Mouse (Mus musculus) CH12.LX (cell line): ENCODE measurements around the gene Creb1. TPM values are rescaled to one million over a fixed set of nuclear protein-coding genes. Genes with fewer than 3 reads are reported as not detected.

ENCODE experiments used
- DNase-seq: peaks from one replicate; pipeline ENCODE4 v3.0.0-alpha.2; 2013; ENCODE audit errors: extremely low read depth
- H3K27ac ChIP-seq: 2 replicates; pipeline ENCODE4 v1.5.1; 2012; ENCODE audit warnings: low read depth, mild to moderate bottlenecking, control low read depth, moderate library complexity; ENCODE audit not compliant: insufficient read depth
- H3K27me3 ChIP-seq: replicated peaks from 2 replicates; pipeline ENCODE3; 2012; ENCODE audit warnings: inconsistent platforms
- H3K36me3 ChIP-seq, 2 experiments: replicated peaks in 1 of 2; 2 replicates each; pipeline versions ENCODE3 to v1.6.1; 2012; ENCODE audit warnings: inconsistent platforms in 1 of 2, low read length in 1 of 2, mild to moderate bottlenecking in 1 of 2, mixed read lengths in 1 of 2, moderate library complexity in 1 of 2; ENCODE audit not compliant: control insufficient read depth in 1 of 2, insufficient read depth in 1 of 2
- H3K4me1 ChIP-seq, 2 experiments: 2 replicates each; pipeline ENCODE4 v1.6.1; 2012; ENCODE audit warnings: inconsistent platforms in 1 of 2, moderate library complexity in 1 of 2; ENCODE audit not compliant: insufficient read depth in 2 of 2, control insufficient read depth in 1 of 2
- H3K4me2 ChIP-seq: 2 replicates; pipeline ENCODE4 v1.6.1; 2012; ENCODE audit warnings: low read depth, mild to moderate bottlenecking, control low read depth; ENCODE audit not compliant: poor library complexity, insufficient read depth, severe bottlenecking
- H3K4me3 ChIP-seq, 3 experiments: fragments of 150-350 bp in 1 of 3; sonication (generic) in 1 of 3; replicated peaks in 1 of 3; 2 replicates each; pipeline versions ENCODE3 to v1.5.1; 2011 to 2012; ENCODE audit warnings: low read depth in 2 of 3, low read length in 2 of 3, mild to moderate bottlenecking in 2 of 3, moderate library complexity in 2 of 3, control low read depth in 1 of 3, improper control_type of control experiment in 1 of 3, inconsistent platforms in 1 of 3, mixed read lengths in 1 of 3; ENCODE audit not compliant: poor library complexity in 1 of 3
- H3K79me2 ChIP-seq: replicated peaks from 2 replicates; pipeline ENCODE4 v1.6.1; 2012; ENCODE audit warnings: mild to moderate bottlenecking, moderate library complexity; ENCODE audit not compliant: control insufficient read depth, poor library complexity, insufficient read depth, severe bottlenecking; ENCODE audit errors: extremely low read depth
- H3K9ac ChIP-seq: 2 replicates; pipeline ENCODE4 v1.6.1; 2012; ENCODE audit warnings: low read depth, mild to moderate bottlenecking, control low read depth, moderate library complexity; ENCODE audit not compliant: insufficient read depth
- H3K9me3 ChIP-seq: replicated peaks from 2 replicates; pipeline ENCODE3; 2012; ENCODE audit warnings: low read length, inconsistent platforms, mixed read lengths
- BHLHE40 ChIP-seq: IDR thresholded peaks from 2 replicates; pipeline ENCODE4 v1.6.1; 2011; ENCODE audit warnings: mild to moderate bottlenecking, low read depth, low read length, improper control_type of control experiment
- CHD1 ChIP-seq: IDR thresholded peaks from 2 replicates; pipeline ENCODE4 v1.6.1; 2012; ENCODE audit warnings: low read depth, low read length, improper control_type of control experiment, inconsistent platforms
- E2F4 ChIP-seq: IDR thresholded peaks from 2 replicates; pipeline ENCODE4 v1.6.1; 2011; ENCODE audit warnings: low read depth, low read length, improper control_type of control experiment; ENCODE audit not compliant: insufficient replicate concordance
- ELF1 ChIP-seq: IDR thresholded peaks from 2 replicates; pipeline ENCODE4 v1.6.1; 2014; ENCODE audit warnings: low read depth, mild to moderate bottlenecking, inconsistent platforms, low read length, improper control_type of control experiment
- ETS1 ChIP-seq: conservative IDR thresholded peaks from 2 replicates; pipeline ENCODE4 v1.6.1; 2012; ENCODE audit warnings: low read depth, mild to moderate bottlenecking, inconsistent platforms, low read length, improper control_type of control experiment, moderate library complexity
- GABPA ChIP-seq: IDR thresholded peaks from 2 replicates; pipeline ENCODE4 v1.6.1; 2012; ENCODE audit warnings: low read depth, low read length, improper control_type of control experiment, inconsistent platforms; ENCODE audit not compliant: insufficient replicate concordance
- HCFC1 ChIP-seq: IDR thresholded peaks from 2 replicates; pipeline ENCODE4 v1.6.1; 2012; ENCODE audit warnings: low read depth, mild to moderate bottlenecking, inconsistent platforms, low read length, improper control_type of control experiment
- JUND ChIP-seq: conservative IDR thresholded peaks from 2 replicates; pipeline ENCODE4 v1.6.1; 2011; ENCODE audit warnings: low read depth, low read length, improper control_type of control experiment
- MAFK ChIP-seq: IDR thresholded peaks from 2 replicates; pipeline ENCODE4 v1.6.1; 2011; ENCODE audit warnings: low read length, improper control_type of control experiment; ENCODE audit not compliant: insufficient replicate concordance
- MXI1 ChIP-seq: IDR thresholded peaks from 2 replicates; pipeline ENCODE4 v1.6.1; 2011; ENCODE audit warnings: mild to moderate bottlenecking, low read depth, low read length, improper control_type of control experiment
- MYC ChIP-seq: IDR thresholded peaks from 2 replicates; pipeline ENCODE4 v1.6.1; 2011; ENCODE audit warnings: low read depth, mild to moderate bottlenecking, improper control_type of control experiment, low read length
- POLR2AphosphoS2 ChIP-seq: IDR thresholded peaks from 2 replicates; pipeline ENCODE4 v1.6.1; 2011; ENCODE audit warnings: low read depth, low read length, improper control_type of control experiment
- RAD21 ChIP-seq: IDR thresholded peaks from 2 replicates; pipeline ENCODE4 v1.6.1; 2011; ENCODE audit warnings: low read depth, mild to moderate bottlenecking, low read length, improper control_type of control experiment, moderate library complexity
- SMC3 ChIP-seq: IDR thresholded peaks from 2 replicates; pipeline ENCODE4 v1.6.1; 2011; ENCODE audit warnings: low read depth, low read length, improper control_type of control experiment
- TBP ChIP-seq: conservative IDR thresholded peaks from 2 replicates; pipeline ENCODE4 v1.6.1; 2011; ENCODE audit warnings: low read depth, low read length, improper control_type of control experiment
- UBTF ChIP-seq: IDR thresholded peaks from 2 replicates; pipeline ENCODE4 v1.6.1; 2012; ENCODE audit warnings: low read depth, mild to moderate bottlenecking, inconsistent platforms, low read length, improper control_type of control experiment, moderate library complexity
- ZNF384 ChIP-seq: IDR thresholded peaks from 2 replicates; pipeline ENCODE4 v1.6.1; 2012; ENCODE audit warnings: low read depth, low read length, improper control_type of control experiment, inconsistent platforms
- dilution Hi-C: fragments of 300-500 bp; cut with MboI; formaldehyde crosslinking; loops from 2 replicates; pipeline ENCODE4 v1.14.3; 2020; ENCODE audit warnings: low sequenced_read_pairs; ENCODE audit not compliant: extremely low pct_unique_long_range_greater_than_20kb, extremely low pct_ligation_motif_present
- in situ Hi-C: fragments of 300-500 bp; cut with MboI; formaldehyde crosslinking; loops from 3 replicates; pipeline ENCODE4 v1.14.3; 2019; ENCODE audit warnings: low sequenced_read_pairs, low pct_ligation_motif_present, low pct_unique_long_range_greater_than_20kb, mixed read lengths
- polyA plus RNA-seq: library from polyadenylated mRNA; unstranded; fragments of >175 nt; gene quantifications from 2 replicates; pipeline ENCODE4 v1.2.1, GENCODE M21; 2012; ENCODE audit warnings: low read depth; ENCODE audit not compliant: insufficient read length
- total RNA-seq, 2 experiments: library from RNA; depleted of rRNA; stranded (reverse); fragments of 300-350 nt in 1 of 2; fragments of >200 nt in 1 of 2; gene quantifications; 2 replicates each; pipeline ENCODE4 v1.2.3; 2012 to 2014

Gene Creb1
- total and polyA plus RNA-seq, 3 experiments: 21.0 to 42.8 (median 24.2) TPM

GRCm38 (mm10) chr1:64633237-64633636, 100.8 kb downstream of the Creb1 start:
- Histone ChIP-seq H3K4me3 (no peak overlapping the region), H3K9me3 (no peaks in the 10 kb centered on the region), H3K79me2 (no peaks in the 10 kb centered on the region), H3K36me3 (no peaks in the 10 kb centered on the region), H3K27me3 (no peaks in the 10 kb centered on the region), H3K27ac (no peak overlapping the region), H3K4me2 (no peak overlapping the region), H3K4me1 (0 out of 4 replicates have a peak, but pooled peaks cover 0 to 3% of the 10 kb centered on the region in 2 experiments), H3K9ac (no peak overlapping the region)
- no peak for TF ChIP-seq JUND
- TF ChIP-seq MXI1: no peak
- no peak for TF ChIP-seq CHD1
- TF ChIP-seq RAD21: no peak
- TF ChIP-seq SMC3: no peak
- no peak for TF ChIP-seq ETS1
- no peak for TF ChIP-seq BHLHE40
- no peak for TF ChIP-seq HCFC1
- no peak for TF ChIP-seq MYC
- TF ChIP-seq GABPA: no peak
- TF ChIP-seq TBP: no peak
- no peak for TF ChIP-seq UBTF
- DNase-seq: no peak
- in situ Hi-C loops: no loop called here
- dilution Hi-C loops: no loop called here

- no peaks in the 10 kb centered on the region for H3K9me3 ChIP-seq
- no peak overlapping the region for H3K27ac ChIP-seq
- DNase-seq: no peak
- 0 out of 4 replicates have a peak, but pooled peaks cover 0 to 3% of the 10 kb centered on the region in 2 experiments for H3K4me1 ChIP-seq
- H3K79me2 ChIP-seq: no peaks in the 10 kb centered on the region
- no peaks in the 10 kb centered on the region for H3K27me3 ChIP-seq
- H3K36me3 ChIP-seq: no peaks in the 10 kb centered on the region
- no peak overlapping the region for H3K4me3 ChIP-seq
- H3K4me2 ChIP-seq: no peak overlapping the region
- no peak overlapping the region for H3K9ac ChIP-seq
- in situ Hi-C loops (no loop called here), dilution Hi-C loops (no loop called here)
- no peak for TF ChIP-seq RAD21
- no peak for TF ChIP-seq GABPA
- TF ChIP-seq ZNF384: no peak
- no peak for TF ChIP-seq JUND
- no peak for TF ChIP-seq MAFK
- no peak for TF ChIP-seq POLR2AphosphoS2
- no peak for TF ChIP-seq E2F4
- no peak for TF ChIP-seq ELF1
- TF ChIP-seq, all 38 proteins: peak for 0
Measured at GRCm38 (mm10) chr1:64635624-64636023, 103.2 kb downstream of the Creb1 start.
